Mouse (Mus musculus) heart, adult 2 months (tissue): ENCODE data around the gene Sec14l2.
A peak's percentile ranks its signal among the peaks of the same experiment; 100 is the strongest.

ENCODE experiments used
- CTCF ChIP-seq: fragments of 200-600 bp; IDR thresholded peaks from 2 replicates; pipeline ENCODE4 v1.8.1; 2022; ENCODE audit warnings: antibody characterized with exemption, mild to moderate bottlenecking, moderate library complexity
- POLR2A ChIP-seq: fragments of 200-500 bp; IDR thresholded peaks from 2 replicates; pipeline ENCODE4 v1.6.1; 2011; ENCODE audit warnings: mild to moderate bottlenecking, low read depth, low read length, control low read depth; ENCODE audit not compliant: insufficient read depth

DNA sequence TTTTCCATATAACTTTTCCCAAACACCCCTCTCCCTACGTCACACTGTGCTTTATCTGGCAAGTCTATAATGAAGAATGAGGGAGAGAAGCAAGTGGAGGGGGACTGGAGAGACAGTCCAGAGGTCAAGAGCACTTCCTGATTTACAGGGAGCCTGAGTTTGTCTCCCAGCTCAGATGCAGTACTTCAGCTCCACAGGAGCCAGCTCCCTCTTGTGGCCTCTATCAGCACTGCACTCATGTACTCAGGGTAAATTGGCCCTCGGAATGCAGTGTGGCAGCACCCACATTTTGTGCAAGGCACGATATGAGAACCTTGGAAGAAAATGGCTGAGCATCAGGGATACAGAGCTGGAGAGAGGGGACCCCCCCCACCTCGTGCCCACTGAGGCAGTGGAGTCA, 43.0 kb downstream of the Sec14l2 start:
- TF ChIP-seq CTCF (peak; percentile 87), POLR2A (no peak)
